Mouse (Mus musculus): ENCODE measurements at regions not wholly inside any gene's neighbourhood (a gene's known extent, or its start where the extent isn't known, plus 50 kb on each side); places are given as distances from the start of the nearest gene placed in this dataset.

- no peak for DNase-seq (ENCODE audit: extremely low spot score in 1 of 2, low spot score in 1 of 2)
Measured at GRCm38 (mm10) chr12:54400084-54400483, 196.4 kb upstream of the Egln3 start.

- DNase-seq (ENCODE audit: extremely low spot score in 1 of 2, low spot score in 1 of 2) = no peak
Measured at GRCm38 (mm10) chr12:54398080-54398479, 194.4 kb upstream of the Egln3 start.

DNA sequence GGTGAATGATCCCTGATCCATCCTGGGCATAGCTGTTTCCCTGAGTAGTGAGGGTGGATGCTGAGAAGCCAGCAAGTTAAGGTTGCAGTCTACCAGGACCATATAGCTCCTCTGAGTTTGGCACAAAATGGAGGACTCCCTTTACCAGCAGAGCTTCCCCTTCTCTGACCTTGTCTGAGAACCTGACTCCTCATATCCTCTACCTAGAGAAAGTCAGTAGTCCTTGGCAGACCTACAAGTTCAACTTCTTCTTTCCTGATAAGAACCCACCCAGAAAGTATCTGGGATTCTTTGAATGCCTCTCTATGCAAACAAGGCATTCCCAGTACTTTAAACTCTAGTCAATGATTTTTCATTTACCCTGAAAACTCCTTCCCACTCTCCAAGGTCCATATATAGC lies 193.3 kb upstream of the Egln3 start:
- DNase-seq (ENCODE audit: extremely low spot score in 1 of 2, low spot score in 1 of 2) = no peak

- DNase-seq (ENCODE audit: extremely low spot score in 1 of 2, low spot score in 1 of 2) = no peak
Measured at GRCm38 (mm10) chr12:54396341-54396740, 192.7 kb upstream of the Egln3 start.

DNA sequence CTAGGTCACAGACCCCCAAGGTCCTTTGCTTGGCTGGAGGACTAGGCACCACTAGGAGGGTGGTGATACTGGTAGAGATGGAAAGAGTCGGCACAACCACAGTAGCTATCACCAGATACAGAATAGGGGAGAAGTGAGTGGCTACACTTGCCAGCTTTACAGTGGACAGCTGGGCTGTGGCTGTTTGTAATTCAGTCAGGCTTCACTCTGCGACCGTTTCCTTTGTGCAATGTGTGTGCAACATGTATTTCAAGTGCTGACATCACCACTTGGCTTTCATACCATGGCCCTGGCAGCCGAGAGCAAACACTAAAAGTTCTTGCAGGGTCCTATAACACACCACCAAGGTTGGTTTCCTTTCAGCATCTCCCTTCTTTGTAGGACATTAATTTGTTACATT lies 181.7 kb upstream of the Egln3 start:
- DNase-seq (ENCODE audit: extremely low spot score in 1 of 2, low spot score in 1 of 2) = no peak

GRCm38 (mm10) chr12:54384116-54384515 lies 180.5 kb upstream of the Egln3 start:
- DNase-seq (ENCODE audit: extremely low spot score in 1 of 2, low spot score in 1 of 2) = no peak

DNA sequence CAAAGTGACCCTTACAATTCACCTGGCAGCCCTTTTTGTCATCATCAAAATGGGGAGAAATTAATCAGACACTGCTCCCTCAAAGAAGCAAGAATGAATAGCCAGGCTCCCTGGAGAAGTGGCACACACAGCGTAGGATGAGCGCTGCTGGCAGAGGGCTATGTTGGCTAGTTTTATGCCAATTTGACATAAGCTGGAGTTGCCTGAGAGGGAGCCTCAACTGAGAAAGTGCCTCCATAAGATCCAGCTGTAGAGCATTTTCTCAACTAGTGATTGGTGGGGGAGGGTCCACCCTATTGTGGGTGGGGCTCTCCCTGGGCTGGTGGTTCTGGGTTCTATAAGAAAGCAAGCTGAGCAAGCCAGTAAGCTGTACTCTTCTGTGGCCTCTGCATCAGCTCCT lies 179.3 kb upstream of the Egln3 start:
- DNase-seq (ENCODE audit: extremely low spot score in 1 of 2, low spot score in 1 of 2) = no peak

DNA sequence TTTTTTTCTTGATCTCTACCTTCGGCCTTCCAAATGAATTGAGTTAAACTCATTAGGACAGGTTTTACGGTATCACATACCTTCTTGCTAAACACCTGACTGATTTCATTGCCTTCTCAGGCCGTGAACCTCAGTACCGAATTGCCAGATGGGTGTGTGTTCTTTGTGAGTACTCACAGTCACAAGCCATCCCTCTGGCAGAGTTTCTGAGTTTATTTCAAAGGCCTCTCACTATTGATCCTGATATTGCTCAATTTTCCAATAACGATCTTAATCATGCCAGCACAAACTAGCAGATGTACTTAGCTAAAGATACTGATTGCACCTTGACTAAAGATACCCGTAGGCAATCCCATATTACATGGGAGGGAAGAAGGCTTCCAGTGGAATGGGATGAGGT lies 178.4 kb upstream of the Egln3 start:
- no peak for DNase-seq (ENCODE audit: extremely low spot score in 1 of 2, low spot score in 1 of 2)

- DNase-seq (ENCODE audit: extremely low spot score in 1 of 2, low spot score in 1 of 2) = no peak
Measured at GRCm38 (mm10) chr12:54380322-54380721, 176.7 kb upstream of the Egln3 start.

GRCm38 (mm10) chr12:54378576-54378975 lies 174.9 kb upstream of the Egln3 start:
- DNase-seq (ENCODE audit: extremely low spot score in 1 of 2, low spot score in 1 of 2) = no peak

DNA sequence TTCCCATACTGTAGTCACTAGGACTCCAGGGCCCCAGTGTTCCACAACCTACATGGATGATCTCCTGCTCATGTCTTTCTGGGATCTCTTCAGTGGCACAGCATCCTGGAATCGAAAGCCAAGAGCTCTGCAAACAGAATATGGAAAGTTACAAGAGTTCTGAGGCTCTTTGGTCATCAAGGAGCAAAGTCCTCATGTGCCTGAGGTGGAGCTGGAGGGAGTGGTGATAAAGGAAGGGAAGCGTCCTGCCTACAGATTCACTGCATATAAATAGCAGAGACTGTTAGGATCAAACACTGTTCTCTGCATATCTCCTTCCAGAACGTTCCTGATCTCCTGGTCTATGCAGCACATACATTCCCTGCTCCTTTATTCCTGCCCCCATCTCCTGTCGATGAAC lies 170.4 kb upstream of the Egln3 start:
- DNase-seq (ENCODE audit: extremely low spot score in 1 of 2, low spot score in 1 of 2) = no peak

GRCm38 (mm10) chr12:54369217-54369616 lies 165.6 kb upstream of the Egln3 start:
- DNase-seq (ENCODE audit: extremely low spot score in 1 of 2, low spot score in 1 of 2) = no peak

- no peak for DNase-seq (ENCODE audit: extremely low spot score in 1 of 2, low spot score in 1 of 2)
Measured at GRCm38 (mm10) chr12:54364381-54365095, 160.9 kb upstream of the Egln3 start.

DNA sequence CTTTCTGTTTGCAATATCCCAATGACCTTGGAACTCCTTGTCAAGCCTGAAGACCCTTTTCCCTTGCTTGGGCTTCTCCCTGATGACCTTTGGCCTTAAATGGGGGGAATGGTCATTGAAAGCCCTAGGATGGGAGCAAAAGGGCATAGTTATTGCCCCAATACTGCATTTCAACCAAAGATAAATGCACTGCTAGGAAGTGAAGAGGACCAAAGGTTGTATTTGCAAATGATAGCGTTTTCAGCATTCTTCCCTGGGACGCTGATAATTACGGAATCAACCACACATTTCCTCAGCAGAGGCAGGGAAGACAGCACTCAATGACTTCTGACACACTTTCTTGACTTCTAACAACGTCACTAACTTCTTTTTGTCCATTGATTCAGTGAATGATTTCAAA lies 158.1 kb upstream of the Egln3 start:
- DNase-seq (ENCODE audit: extremely low spot score in 1 of 2, low spot score in 1 of 2) = no peak

DNA sequence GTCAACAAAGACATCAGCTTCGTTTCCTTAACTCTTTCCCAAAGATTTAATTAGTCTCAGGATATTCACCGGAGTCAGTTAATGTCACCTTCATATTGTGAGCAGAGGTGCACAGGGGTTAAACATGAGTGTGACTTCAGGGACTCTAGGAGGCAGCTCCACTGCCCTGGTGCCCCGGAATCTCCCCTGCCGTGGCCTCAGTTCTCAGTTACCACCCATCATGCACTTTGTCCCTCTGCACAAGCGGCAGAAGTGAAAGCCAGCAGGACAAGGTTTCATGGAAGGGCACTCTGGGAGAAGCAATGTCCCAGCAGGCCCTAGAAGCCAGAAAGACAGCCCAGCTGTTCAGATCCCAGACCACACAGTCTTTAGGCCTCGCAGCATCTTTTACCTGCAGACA lies 150.5 kb upstream of the Egln3 start:
- DNase-seq (ENCODE audit: extremely low spot score in 1 of 2, low spot score in 1 of 2) = no peak

DNA sequence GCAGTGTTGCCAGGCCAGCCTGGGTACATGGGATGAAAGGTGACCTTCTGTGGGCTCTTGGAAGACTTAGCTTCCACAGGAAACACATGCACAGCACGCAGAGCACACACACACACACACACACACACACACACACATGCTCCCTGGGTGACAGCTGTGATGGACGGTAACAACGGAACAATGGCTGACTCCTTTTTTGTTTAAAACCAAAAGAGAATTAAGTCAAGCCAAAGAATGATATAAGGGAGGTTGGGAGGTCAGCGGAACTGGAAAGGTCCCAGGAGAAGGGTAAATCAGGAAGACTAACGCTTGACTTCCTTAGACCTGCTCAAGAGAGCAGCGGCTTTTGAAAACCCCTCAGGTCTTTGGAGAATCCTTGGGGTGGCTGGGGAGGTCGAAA lies 150.0 kb upstream of the Egln3 start:
- DNase-seq (ENCODE audit: extremely low spot score in 1 of 2, low spot score in 1 of 2) = no peak

DNA sequence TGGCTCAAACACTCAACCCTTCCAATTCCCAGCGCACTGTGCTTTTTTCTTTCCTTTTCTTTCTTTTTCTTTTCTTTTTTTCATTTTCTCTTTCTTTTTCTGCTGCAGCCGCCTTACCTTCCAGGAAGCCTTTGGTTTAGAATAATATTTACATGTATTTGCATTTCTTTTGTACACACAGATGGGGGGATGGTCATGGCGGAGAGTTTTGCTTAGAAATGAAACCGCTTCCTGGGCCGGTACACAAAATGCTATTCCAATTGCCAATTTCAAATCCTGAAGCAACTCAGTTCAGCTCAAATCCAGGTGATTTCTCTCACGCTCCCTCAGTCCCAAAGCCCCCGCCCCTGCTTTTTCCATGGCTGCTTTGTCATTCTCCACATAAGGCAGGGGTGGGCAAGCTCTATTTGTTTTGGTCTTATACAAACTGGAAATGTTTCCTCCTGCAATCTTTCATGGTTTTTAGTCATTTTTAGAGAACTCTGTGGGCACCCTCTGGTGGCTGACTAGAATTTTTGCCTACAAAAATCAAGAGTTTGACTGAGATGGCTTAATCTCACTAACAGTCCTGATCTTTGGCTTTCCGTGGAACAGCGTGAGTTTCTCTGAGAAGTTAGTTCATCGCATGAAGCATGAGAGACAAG lies 149.4 kb upstream of the Egln3 start:
- peak in 1 of 2 experiments; percentile 64 for DNase-seq (ENCODE audit: extremely low spot score in 1 of 2, low spot score in 1 of 2)

- DNase-seq (ENCODE audit: extremely low spot score in 1 of 2, low spot score in 1 of 2) = no peak
Measured at GRCm38 (mm10) chr12:54350293-54350692, 146.6 kb upstream of the Egln3 start.

DNA sequence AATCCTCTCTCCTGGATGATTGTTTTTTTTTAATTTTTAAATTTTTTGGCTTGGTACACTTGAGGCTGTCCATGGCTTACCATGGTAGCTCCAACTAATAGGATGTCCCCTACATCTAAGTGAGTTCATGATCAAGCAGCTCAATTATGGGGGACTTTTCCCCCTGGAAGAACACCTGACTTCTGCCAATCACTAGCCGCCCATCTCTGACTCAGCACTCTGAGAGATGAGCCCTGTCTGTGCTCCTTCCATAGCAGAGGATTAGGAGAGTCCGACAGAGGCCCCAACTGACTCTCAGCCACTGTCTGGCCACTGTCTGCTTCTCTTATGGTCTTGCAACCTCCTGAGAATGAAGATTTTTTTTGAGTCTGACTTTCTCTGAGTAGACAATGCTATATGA lies 145.7 kb upstream of the Egln3 start:
- DNase-seq (ENCODE audit: extremely low spot score in 1 of 2, low spot score in 1 of 2) = no peak

DNA sequence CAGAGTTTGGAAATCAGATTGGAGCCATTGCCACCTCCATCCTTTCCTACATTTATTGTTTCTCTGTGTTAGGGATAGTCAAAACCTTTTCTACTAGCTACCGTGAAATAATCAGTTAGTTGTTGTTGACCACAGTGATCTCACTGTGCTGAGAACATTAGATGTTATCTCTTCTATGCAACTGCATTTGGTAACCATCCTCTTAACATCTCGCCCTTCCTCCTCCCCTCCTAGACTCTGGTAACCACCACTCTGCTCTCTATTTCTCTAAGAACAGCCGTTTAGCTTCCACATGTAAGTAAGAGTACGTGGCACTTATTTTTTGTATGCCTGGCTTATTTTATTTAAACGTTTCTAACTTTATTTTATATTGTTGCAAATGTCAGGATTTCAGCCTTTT lies 139.8 kb upstream of the Egln3 start:
- DNase-seq (ENCODE audit: extremely low spot score in 1 of 2, low spot score in 1 of 2) = no peak

- DNase-seq (ENCODE audit: extremely low spot score in 1 of 2, low spot score in 1 of 2) = no peak
Measured at GRCm38 (mm10) chr12:54335509-54335908, 131.8 kb upstream of the Egln3 start.

DNA sequence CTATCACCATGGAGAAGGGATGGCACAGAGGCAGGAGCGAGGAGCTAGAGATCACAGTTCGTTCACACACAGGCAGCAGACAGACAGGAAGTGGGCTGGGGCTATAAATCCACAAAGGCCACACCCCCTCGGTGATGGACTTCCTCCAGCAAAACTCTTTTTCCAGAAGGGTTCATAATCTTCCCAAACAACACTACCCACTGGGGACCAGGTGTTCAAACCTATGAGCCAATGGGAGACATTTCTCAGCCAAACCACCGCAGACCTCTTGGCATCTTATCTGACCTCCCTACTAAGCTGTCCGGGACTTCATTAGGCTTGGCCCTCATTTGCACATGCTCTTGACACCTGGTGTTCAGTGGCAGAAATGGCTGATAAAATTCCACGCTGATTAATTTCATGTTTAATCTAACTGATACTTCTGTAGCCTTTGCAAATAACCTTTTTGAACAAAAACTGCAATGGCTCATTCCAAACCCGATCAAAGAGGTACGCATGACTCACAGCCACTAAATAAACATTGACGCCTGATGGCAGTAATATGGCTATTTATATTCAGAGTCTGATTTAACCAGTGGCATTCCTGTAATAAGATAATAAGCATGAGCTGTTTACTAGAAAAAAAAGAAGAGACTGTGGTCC lies 131.0 kb upstream of the Egln3 start:
- DNase-seq (ENCODE audit: extremely low spot score in 1 of 2, low spot score in 1 of 2) = no peak
